Mouse (Mus musculus): Measurements from ENCODE around the gene Irgm1.
"Not testable (repeated sequence)": the region's sequence is repeated elsewhere in the genome, so short reads cannot be mapped to it uniquely, and the experiment has no call there.

Gene Irgm1

DNA sequence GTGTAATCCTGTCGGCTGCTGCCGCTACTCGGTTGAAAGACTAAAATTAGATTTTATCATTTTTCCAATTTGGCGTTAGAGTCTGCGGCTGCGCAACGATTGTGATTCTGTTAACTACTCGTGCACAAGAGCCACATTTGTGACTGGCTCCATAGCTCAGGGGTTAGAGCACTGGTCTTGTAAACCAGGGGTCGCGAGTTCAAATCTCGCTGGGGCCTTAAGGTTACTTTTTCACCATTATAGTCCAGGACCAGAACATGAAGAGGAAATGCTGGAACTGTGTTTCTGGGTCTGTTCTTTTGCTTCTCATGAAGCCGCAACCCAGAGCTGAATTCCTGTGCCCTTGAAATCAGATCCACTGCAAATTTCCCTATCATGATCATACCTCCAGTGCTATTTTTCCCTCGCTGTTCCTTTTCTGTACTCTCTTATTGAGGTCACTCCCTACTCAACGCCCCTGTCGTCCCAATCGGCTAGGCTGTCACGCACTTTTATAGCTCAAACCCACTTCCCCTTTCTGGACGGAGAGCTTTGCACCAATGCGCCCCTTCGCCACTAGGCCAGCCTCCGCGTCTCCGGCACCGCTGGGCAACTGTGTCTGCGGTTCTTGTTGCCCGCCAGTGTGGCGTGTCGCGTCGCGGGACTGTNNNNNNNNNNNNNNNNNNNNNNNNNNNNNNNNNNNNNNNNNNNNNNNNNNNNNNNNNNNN, 17.9 kb downstream of the Irgm1 start:
- DNase-seq = peak; percentile 91

DNA sequence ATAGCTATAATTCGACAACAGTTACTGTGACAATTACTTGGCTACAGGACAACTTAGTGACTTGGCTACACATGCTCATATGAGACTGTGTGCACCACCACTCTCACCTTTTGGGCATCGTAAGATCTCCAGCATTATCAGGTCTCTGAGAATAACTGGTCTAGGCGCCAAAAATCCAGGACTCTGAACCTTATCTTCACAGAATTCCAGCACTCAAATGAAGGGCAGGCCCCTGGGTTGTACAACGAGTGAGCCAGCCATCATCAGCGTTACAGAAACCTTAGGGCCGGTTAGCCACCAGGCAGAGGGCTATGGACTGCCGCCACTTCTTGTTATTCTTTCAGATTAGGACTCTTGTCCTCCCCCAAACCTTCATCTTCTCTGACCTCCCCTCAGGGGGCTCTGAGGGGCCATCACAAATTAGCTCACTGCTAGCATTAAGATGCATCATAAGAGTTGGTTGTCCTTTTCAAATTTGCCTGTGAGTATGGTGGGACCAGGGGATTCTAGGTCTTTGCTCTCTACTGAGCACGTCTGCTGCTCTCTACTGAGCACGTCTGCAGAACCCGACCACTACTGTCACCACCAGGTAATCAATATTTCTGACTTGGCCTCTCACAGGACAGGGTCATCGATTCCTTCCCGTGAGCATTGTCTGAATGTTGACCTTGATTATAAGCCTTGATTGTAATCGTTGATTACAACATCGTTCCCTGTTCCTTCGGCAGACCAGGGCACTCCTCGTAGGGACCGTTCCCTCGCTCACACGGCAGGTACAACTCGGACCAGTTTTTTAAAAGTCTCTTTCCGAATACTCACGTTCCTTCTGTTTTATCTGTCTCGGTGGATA, 18.6 kb downstream of the Irgm1 start:
- no peak for DNase-seq

DNA sequence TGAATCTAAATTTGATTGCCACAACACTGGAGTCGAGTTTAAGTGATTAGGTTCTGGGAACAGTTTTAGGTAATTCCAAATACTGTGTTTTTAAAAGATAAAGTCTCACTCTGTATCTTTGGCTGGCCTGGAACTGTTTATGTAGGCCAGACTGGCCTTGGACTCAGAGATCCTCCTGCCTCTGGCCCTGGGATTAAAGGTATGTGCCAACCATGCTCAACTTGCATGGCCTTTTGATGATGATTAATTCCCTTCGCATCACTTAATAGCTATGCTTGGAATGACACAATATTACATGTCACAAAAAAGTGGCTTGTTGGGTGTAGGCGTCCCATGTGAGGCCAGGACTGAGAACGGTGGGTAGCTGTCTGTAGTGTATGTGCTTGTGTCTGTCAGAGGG, 19.3 kb downstream of the Irgm1 start:
- DNase-seq = no peak

GRCm38 (mm10) chr11:48851270-48851995, 20.1 kb downstream of the Irgm1 start:
- no peak for DNase-seq

GRCm38 (mm10) chr11:48850240-48850639, 21.2 kb downstream of the Irgm1 start:
- no peak for DNase-seq

DNA sequence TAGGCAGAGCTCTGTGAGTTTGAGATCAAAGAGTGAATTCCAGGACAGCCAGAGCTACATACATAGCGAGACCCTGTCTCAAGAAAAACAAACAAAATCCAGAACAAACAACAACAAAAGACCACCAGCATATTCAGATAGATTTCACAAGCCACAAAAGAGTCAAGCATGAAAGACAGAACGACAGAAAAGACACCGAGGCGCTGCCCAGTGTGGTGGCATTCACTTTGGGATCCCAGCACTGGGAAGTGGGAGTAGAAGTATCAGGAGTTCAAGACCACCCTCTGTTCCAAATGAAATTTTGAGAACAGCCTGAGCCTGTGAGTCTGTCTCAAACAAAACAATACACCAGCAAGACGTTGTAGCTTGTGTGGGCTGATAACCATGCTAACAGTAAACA, 24.6 kb downstream of the Irgm1 start:
- DNase-seq = no peak

GRCm38 (mm10) chr11:48846362-48846761, 25.1 kb downstream of the Irgm1 start:
- DNase-seq = not testable (repeated sequence)

DNA sequence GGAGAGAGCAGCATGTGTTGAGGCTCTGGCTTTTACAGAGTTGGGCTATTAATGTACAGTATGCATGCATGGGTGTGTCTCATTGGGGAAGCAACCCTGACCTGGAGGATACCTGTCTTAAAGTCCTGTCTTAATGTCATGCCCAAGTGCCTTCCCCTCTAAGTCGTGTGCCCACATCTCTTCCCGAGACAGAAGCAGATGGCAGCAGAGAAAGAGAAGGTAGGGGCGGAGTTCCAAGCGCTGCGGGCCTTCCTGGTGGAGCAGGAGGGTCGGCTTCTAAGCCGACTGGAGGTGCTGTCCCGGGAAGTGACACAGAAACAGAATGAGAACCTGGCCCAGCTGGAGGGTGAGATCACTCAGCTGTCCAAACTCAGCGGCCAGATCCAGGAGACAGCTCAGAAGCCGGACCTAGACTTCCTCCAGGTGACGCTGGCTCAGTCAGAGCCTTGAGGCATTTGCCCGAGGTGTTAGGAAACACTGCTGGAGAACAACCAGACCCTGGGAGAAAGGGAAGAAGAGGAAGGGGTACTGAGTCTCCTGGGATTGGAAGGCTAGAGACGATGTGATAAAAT, 26.2 kb downstream of the Irgm1 start:
- no peak for DNase-seq

GRCm38 (mm10) chr11:48844309-48844708, 27.2 kb downstream of the Irgm1 start:
- no peak for DNase-seq

GRCm38 (mm10) chr11:48843202-48843601, 28.3 kb downstream of the Irgm1 start:
- DNase-seq = no peak

DNA sequence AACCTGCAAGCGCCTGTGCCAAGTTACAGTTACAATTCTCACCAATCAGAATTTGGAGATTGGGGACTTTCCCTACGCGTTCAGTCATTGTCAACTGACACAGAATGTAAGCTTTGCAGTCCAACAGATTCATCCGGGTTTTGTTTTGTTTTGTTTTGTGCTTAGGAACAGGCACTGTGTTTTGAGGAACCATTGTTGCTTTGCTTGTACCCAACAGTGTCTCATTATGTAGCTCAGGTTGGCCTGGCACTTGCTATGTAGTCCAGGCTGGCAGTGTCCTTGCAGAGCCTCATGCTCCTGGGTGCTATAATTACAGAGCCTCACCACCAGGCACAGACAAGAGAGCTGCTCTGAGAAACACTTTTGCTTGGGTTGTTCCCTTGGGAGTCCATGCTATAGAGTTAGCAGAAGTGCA, 29.1 kb downstream of the Irgm1 start:
- DNase-seq = no peak

- no peak for DNase-seq
Measured at GRCm38 (mm10) chr11:48841213-48841612, 30.3 kb downstream of the Irgm1 start.

DNA sequence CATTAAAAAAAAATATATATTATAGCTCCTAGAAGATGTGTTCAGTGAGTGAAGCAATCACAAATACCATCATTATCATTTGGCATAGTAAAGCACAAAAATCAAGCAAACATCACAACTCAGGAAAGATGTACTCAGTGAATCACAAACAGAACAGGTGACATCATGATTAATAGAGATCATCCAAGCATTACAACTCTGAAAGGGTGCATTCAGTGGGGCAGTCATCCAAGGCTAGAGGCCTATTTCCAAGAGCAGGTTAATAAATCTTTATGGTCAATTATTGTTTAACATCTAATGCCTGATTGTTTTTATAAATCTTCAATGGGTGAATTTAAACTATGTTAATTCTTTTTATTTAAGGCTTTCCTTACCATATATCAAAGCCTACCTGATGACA, 30.7 kb downstream of the Irgm1 start:
- no peak for DNase-seq

- DNase-seq = no peak
Measured at GRCm38 (mm10) chr11:48838879-48839680, 32.4 kb downstream of the Irgm1 start.

DNA sequence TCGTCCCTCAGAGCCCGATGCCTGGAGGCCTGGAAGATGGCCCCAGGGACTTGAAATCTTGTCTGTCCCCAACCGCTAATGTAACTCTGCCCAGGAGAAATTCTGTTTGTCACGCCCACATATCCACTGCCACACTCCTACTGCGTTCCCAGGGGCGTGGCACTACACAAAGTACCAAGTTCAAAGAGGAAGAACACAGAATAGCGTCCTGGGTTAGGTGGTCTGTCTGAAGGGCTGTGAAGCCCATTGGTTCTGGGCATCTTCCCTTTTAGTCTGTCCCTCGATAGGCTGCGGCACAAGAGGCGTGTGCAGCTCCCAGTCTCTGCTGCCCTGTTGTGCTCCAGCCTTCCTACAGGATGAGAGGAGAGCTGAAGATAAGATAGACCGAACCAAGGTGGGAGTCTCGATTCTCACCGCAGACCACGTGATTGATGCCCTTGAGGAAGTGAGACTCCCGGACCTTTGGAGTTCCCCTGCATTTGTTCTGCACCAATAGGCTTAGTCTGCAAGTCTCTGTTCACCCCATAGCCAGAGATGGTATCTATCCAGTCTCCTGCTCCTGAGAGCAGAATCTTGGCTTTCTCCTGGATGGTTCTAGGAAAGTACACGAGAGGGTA, 33.2 kb downstream of the Irgm1 start:
- peak; percentile 20 for DNase-seq

GRCm38 (mm10) chr11:48837310-48838180, 33.9 kb downstream of the Irgm1 start:
- DNase-seq = peak; percentile 57

- no peak for DNase-seq
Measured at GRCm38 (mm10) chr11:48836990-48837309, 34.5 kb downstream of the Irgm1 start.

DNA sequence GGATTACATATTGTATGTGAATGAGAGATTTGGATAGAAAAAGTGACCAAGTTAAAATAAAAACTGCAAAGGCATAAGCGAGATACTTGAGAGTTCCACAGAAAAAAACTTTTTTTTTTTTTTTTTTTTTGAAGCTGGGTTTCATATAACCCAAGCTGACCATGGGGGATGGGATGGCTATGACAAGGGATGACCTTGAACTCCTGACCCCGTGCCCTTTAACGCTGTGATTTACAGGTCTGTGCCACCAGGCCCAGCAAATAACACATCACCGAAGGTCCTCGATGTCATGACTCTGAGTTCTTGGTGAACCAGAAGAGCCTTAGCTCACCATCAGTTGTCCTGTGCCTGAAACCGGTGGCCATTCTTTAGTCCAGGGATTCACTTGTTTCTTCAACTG, 35.6 kb downstream of the Irgm1 start:
- DNase-seq = no peak

- peak; percentile 84 for DNase-seq
Measured at GRCm38 (mm10) chr11:48833731-48834639, 37.5 kb downstream of the Irgm1 start.

Data from right cerebral cortex, postnatal 25 days (tissue).